Mouse (Mus musculus): ENCODE results near the gene Pappa2. TPM values are rescaled to one million over a fixed set of nuclear protein-coding genes. Genes with fewer than 3 reads are reported as not detected.

Gene Pappa2
- polyA plus RNA-seq, 1 experiment from 2014 or later = 1.5 TPM

DNA sequence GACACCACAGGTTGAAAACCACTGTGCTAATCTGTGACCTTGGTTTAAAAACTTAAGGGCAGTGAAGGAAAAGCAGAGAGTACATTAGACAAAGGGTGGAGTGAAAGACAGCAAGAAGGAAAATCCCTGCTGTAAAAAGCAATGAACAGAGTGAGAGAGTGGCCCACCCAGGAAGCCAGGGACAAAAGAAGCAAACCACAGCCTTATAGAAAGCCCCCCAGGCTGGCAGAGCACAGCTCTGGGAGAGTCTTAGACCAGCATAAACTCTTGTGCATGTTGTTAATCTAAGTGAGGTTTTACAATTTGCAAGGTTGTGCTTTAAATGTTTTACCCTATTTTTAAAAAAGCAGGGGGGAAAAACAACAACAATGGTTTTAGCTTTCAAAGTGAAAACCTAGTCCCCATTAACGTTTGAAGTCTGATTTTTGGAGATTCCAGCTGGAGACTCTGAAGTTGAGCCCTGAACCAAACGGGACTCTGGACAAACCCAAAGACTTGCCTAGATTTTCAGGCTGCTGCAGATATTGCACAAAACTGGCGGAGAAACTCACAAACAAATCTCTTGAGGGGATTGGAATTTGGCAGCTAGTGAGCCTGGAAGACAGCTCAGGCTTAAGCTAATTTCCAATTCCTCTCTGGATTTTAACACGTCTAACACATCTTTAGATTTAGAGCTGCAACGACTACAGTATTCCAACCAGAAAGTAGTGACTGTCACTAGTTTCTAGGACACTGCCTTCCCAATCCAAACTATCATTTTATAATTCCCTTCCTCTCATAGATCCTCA, 241.0 kb downstream of the Pappa2 start:
- no peak overlapping the region for H3K4me2 ChIP-seq (ENCODE audit: low read depth, low read length, severe bottlenecking)
- DNase-seq (ENCODE audit: low spot score) = no peak
- H3K27ac ChIP-seq (ENCODE audit: low read depth, low read length) = no peak overlapping the region
- 44% methylated on average over 5 of the region's 5 CpGs for WGBS
- ATAC-seq (replicated peaks; ENCODE audit: low FRiP score) = peak; percentile 27; the same call in 1 of the 2 replicates
- H3K9ac ChIP-seq (ENCODE audit: low read length) = no peak overlapping the region
- H3K4me1 ChIP-seq (replicated peaks; ENCODE audit: control insufficient read depth, insufficient read depth, low read length) = no peaks in the 10 kb centered on the region; the same call in 1 of the 2 replicates
- H3K36me3 ChIP-seq (ENCODE audit: control insufficient read depth, insufficient read depth, low read length) = no peaks in the 10 kb centered on the region
- no peaks in the 10 kb centered on the region for H3K27me3 ChIP-seq (ENCODE audit: control insufficient read depth, insufficient read depth, low read length)
- no peaks in the 10 kb centered on the region for H3K9me3 ChIP-seq (ENCODE audit: control insufficient read depth, low read length)
- H3K4me3 ChIP-seq (ENCODE audit: low read depth, low read length) = no peak overlapping the region

DNA sequence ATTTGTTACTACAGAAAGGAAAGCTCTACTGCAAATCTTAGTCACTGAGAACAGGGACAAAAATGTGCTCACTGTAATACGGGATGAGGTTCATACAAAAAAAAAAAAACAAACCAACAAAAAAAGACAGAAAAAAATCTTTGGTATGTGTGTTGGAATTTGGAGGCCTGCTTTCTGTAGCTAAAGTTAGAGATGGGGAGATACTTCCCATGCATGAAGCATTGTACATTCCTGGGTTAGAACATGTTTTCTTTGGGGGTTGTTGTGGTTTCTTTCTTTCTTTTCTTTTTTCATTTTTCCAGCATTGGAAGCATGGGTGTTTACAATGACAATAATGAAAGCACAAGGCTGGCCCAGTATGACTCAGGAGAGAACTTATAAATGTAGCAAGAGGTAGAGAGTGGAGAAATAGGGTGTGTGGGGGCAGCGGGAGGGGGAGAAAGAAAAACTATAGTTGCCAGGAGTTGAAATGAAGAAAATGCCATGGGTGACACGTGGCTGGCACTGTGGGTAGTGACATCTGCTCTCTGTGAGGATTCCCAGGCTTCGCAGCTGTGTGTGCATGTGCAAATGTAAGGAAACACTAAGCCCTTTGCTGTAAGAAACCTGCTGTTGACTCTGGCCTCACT, 247.3 kb downstream of the Pappa2 start:
- Histone ChIP-seq H3K4me1 (replicated peaks; ENCODE audit: control insufficient read depth, insufficient read depth, low read length) (no peaks in the 10 kb centered on the region), H3K27me3 (ENCODE audit: control insufficient read depth, insufficient read depth, low read length) (no peaks in the 10 kb centered on the region), H3K4me2 (ENCODE audit: low read depth, low read length, severe bottlenecking) (no peak overlapping the region), H3K9me3 (ENCODE audit: control insufficient read depth, low read length) (no peaks in the 10 kb centered on the region), H3K27ac (ENCODE audit: low read depth, low read length) (no peak overlapping the region), H3K4me3 (ENCODE audit: low read depth, low read length) (no peak overlapping the region), H3K9ac (ENCODE audit: low read length) (no peak overlapping the region), H3K36me3 (ENCODE audit: control insufficient read depth, insufficient read depth, low read length) (no peaks in the 10 kb centered on the region)
- WGBS = 72% methylated on average over 4 of the region's 4 CpGs
- DNase-seq (ENCODE audit: low spot score) (no peak), ATAC-seq (replicated peaks; ENCODE audit: low FRiP score) (no peak)

DNA sequence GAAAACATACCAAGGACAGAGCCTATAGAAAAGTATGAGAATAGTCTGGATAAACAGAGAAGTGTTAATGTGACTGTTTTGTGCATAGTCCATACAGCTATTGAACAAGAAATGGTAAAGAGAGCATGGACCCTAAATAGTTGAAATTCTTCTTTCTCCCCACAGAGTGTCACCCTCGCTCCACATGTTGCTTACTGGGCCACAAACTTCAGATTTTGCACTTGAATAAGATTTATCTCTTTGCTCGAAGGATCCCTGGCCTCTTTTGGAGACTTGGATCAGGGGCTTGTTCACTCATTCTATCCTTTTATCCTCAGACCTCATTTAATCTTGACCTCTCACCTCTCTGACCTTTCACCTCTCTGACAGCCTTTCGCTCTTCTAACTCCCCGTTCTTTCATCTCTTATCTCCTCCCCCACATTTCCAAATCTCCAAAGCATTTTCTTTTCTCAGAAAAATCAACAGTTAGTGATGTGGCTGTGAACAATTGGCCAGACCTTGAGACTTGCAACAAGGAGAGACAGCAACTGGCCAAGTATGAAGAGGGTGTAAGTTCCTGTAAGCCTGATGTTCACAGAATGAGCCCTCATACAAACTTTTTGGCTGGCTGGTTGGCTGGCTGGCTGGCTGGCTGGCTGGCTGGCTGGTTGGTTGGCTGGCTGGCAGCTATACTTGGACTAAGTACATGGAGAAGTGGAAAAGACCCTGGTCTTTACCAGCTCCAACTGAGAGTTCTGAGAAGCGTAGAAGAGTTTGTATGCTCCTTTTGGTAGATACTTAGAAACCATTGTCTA, 266.8 kb downstream of the Pappa2 start:
- no peak overlapping the region for H3K4me2 ChIP-seq (ENCODE audit: low read depth, low read length, severe bottlenecking)
- no peaks in the 10 kb centered on the region for H3K27me3 ChIP-seq (ENCODE audit: control insufficient read depth, insufficient read depth, low read length)
- H3K4me3 ChIP-seq (ENCODE audit: low read depth, low read length) = no peak overlapping the region
- 45% methylated on average over 5 of the region's 5 CpGs for WGBS
- H3K27ac ChIP-seq (ENCODE audit: low read depth, low read length) = no peak overlapping the region
- DNase-seq (ENCODE audit: low spot score) (no peak), ATAC-seq (replicated peaks; ENCODE audit: low FRiP score) (no peak)
- H3K4me1 ChIP-seq (replicated peaks; ENCODE audit: control insufficient read depth, insufficient read depth, low read length) = no peaks in the 10 kb centered on the region
- no peaks in the 10 kb centered on the region for H3K36me3 ChIP-seq (ENCODE audit: control insufficient read depth, insufficient read depth, low read length)
- H3K9me3 ChIP-seq (ENCODE audit: control insufficient read depth, low read length) = no peaks in the 10 kb centered on the region
- H3K9ac ChIP-seq (ENCODE audit: low read length) = no peak overlapping the region

DNA sequence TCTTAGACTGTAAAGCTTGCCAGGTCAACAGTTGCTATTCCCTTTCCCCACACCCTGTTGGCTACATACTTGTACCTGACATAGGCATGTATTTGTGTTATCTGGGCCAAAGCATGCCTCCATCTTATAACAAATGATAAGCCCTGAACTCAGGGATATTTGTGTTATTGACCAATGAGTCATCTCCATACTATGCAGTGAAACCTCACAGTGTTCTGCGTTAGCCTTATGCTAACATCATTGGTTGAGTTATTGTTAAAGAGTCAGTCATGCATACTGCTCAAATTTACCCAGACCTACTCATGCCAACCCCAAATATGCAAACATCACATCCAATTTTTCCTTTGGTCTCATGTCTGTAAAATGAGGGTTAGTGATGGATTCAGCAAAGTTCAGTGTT, 279.0 kb downstream of the Pappa2 start:
- H3K9me3 ChIP-seq (ENCODE audit: control insufficient read depth, low read length) = no peaks in the 10 kb centered on the region
- H3K4me3 ChIP-seq (ENCODE audit: low read depth, low read length) = no peak overlapping the region
- H3K27me3 ChIP-seq (ENCODE audit: control insufficient read depth, insufficient read depth, low read length) = no peaks in the 10 kb centered on the region
- ATAC-seq (replicated peaks; ENCODE audit: low FRiP score) (no peak), DNase-seq (ENCODE audit: low spot score) (no peak)
- no peak overlapping the region for H3K27ac ChIP-seq (ENCODE audit: low read depth, low read length)
- no peaks in the 10 kb centered on the region for H3K4me1 ChIP-seq (replicated peaks; ENCODE audit: control insufficient read depth, insufficient read depth, low read length)
- H3K4me2 ChIP-seq (ENCODE audit: low read depth, low read length, severe bottlenecking) = no peak overlapping the region
- no peak overlapping the region for H3K9ac ChIP-seq (ENCODE audit: low read length)
- 91% methylated on average over 1 of the region's 1 CpGs for WGBS
- H3K36me3 ChIP-seq (ENCODE audit: control insufficient read depth, insufficient read depth, low read length) = no peaks in the 10 kb centered on the region

DNA sequence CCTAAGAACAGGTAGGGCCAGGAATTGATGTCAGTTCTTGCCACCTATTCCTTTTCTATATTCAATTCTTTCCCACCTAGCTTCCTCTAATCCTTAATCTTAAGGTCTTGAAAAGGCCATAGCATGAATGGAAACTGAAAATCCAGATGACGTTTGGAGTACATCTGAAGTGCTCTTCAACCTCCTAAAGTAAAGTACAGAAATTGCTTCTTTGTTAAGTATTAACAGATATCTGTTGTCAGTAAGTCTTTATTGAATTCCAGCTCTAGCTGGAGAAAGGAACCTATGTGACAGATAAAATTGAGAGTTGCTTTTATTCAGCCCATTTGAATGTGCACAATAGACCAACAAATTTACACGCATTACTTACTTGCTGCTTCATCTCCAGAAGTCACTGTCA, 280.1 kb downstream of the Pappa2 start:
- ATAC-seq (replicated peaks; ENCODE audit: low FRiP score) (no peak), DNase-seq (ENCODE audit: low spot score) (no peak)
- H3K27ac ChIP-seq (ENCODE audit: low read depth, low read length) = no peak overlapping the region

DNA sequence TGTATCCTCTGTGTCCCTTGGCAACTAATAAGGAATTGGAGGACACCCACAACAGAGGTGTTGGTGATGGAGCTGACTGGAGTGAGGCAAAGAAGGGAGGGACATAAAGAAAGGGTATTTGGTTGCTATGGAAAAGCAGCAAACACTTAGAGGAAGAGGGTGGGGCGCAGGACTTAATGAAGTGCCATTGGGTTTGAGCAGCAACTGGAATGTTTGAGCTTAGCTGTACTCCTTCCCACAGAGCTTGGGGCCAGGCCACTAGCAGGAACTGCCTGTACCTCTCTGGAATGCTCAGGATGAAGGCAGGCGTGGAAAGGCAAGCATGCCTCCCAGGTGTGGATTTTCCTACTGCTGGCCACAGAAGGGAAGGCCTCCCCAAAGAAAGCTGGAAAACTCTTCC, 281.0 kb downstream of the Pappa2 start:
- H3K4me2 ChIP-seq (ENCODE audit: low read depth, low read length, severe bottlenecking) = no peak overlapping the region
- no peak for ATAC-seq (replicated peaks; ENCODE audit: low FRiP score)
- no peak overlapping the region for H3K27ac ChIP-seq (ENCODE audit: low read depth, low read length)
- H3K4me3 ChIP-seq (ENCODE audit: low read depth, low read length) = no peak overlapping the region
- no peaks in the 10 kb centered on the region for H3K9me3 ChIP-seq (ENCODE audit: control insufficient read depth, low read length)
- no peaks in the 10 kb centered on the region for H3K36me3 ChIP-seq (ENCODE audit: control insufficient read depth, insufficient read depth, low read length)
- H3K9ac ChIP-seq (ENCODE audit: low read length) = no peak overlapping the region
- DNase-seq (ENCODE audit: low spot score) = no peak
- no peaks in the 10 kb centered on the region for H3K27me3 ChIP-seq (ENCODE audit: control insufficient read depth, insufficient read depth, low read length)
- WGBS = 84% methylated on average over 2 of the region's 2 CpGs
- H3K4me1 ChIP-seq (replicated peaks; ENCODE audit: control insufficient read depth, insufficient read depth, low read length) = no peaks in the 10 kb centered on the region

More for the DNA sequence above, 280.1 kb downstream of the Pappa2 start:
- H3K4me1 ChIP-seq (replicated peaks; ENCODE audit: control insufficient read depth, insufficient read depth, low read length) = no peaks in the 10 kb centered on the region
- 81% methylated on average over 2 of the region's 2 CpGs for WGBS
- H3K9ac ChIP-seq (ENCODE audit: low read length) = no peak overlapping the region
- H3K36me3 ChIP-seq (ENCODE audit: control insufficient read depth, insufficient read depth, low read length) = no peaks in the 10 kb centered on the region
- H3K4me3 ChIP-seq (ENCODE audit: low read depth, low read length) = no peak overlapping the region
- no peaks in the 10 kb centered on the region for H3K27me3 ChIP-seq (ENCODE audit: control insufficient read depth, insufficient read depth, low read length)
- H3K9me3 ChIP-seq (ENCODE audit: control insufficient read depth, low read length) = no peaks in the 10 kb centered on the region
- H3K4me2 ChIP-seq (ENCODE audit: low read depth, low read length, severe bottlenecking) = no peak overlapping the region

DNA sequence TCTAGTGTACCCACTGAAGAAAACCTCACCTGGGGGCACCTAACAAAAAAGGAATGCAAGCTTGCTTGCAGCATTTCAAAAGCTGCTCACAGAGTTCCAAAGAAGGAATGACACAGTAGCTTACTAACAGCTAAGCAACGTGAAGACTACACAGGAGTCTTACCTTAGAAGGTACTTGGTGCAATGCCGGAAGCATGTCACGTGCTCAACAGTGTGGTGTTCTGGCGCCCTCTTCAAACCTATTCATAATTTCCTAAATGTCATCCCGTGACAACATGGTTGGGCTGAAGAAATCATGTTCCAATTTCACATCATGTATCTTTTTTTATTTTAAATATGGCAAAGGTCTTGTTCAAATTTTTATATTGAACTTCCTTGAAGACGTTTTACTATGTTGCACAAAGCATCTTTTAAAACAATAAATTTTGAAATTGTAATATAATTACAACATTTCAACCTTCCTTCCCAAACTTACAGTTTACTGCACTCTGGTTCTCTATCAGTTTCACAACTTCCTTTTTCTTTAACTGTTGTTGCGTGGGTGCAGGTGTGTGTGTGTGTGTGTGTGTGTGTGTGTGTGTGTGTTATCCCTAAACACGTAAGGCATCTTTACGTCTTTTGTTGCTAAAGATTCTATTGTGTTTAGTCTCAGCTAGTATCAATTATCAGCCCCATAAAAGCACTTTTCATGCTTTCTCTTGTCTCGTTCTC, 282.3 kb downstream of the Pappa2 start:
- H3K4me2 ChIP-seq (ENCODE audit: low read depth, low read length, severe bottlenecking) = no peak overlapping the region
- no peaks in the 10 kb centered on the region for H3K27me3 ChIP-seq (ENCODE audit: control insufficient read depth, insufficient read depth, low read length)
- DNase-seq (ENCODE audit: low spot score) = no peak
- ATAC-seq (replicated peaks; ENCODE audit: low FRiP score) = no peak
- no peak overlapping the region for H3K9ac ChIP-seq (ENCODE audit: low read length)
- no peaks in the 10 kb centered on the region for H3K4me1 ChIP-seq (replicated peaks; ENCODE audit: control insufficient read depth, insufficient read depth, low read length)
- no peaks in the 10 kb centered on the region for H3K36me3 ChIP-seq (ENCODE audit: control insufficient read depth, insufficient read depth, low read length)
- H3K4me3 ChIP-seq (ENCODE audit: low read depth, low read length) = no peak overlapping the region
- H3K27ac ChIP-seq (ENCODE audit: low read depth, low read length) = no peak overlapping the region
- no peaks in the 10 kb centered on the region for H3K9me3 ChIP-seq (ENCODE audit: control insufficient read depth, low read length)
- WGBS = 90% methylated on average over 10 of the region's 10 CpGs

DNA sequence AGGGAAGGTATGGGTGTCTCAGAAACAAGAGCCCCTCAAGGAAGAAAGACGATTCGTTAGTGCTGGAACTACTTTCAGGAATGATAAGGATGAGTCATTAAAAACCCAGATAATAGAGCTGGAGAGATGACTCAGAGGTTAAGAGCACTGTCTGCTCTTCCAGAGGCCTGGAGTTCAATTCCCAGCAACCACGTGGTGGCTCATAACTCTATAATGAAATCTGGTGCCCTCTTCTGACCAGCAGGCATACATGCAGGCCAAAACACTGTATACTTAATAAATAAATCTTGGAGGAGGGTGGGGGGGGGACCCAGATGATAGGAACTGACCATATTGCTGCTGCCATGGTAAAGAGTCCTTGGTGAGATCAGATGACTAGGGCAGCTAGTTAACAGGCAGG, 282.9 kb downstream of the Pappa2 start:
- no peak overlapping the region for H3K4me3 ChIP-seq (ENCODE audit: low read depth, low read length)
- H3K36me3 ChIP-seq (ENCODE audit: control insufficient read depth, insufficient read depth, low read length) = no peaks in the 10 kb centered on the region
- no peak overlapping the region for H3K27ac ChIP-seq (ENCODE audit: low read depth, low read length)
- H3K4me1 ChIP-seq (replicated peaks; ENCODE audit: control insufficient read depth, insufficient read depth, low read length) = no peaks in the 10 kb centered on the region
- no peak overlapping the region for H3K9ac ChIP-seq (ENCODE audit: low read length)
- no peak overlapping the region for H3K4me2 ChIP-seq (ENCODE audit: low read depth, low read length, severe bottlenecking)
- 68% methylated on average over 3 of the region's 3 CpGs for WGBS
- ATAC-seq (replicated peaks; ENCODE audit: low FRiP score) (no peak), DNase-seq (ENCODE audit: low spot score) (no peak)
- no peaks in the 10 kb centered on the region for H3K9me3 ChIP-seq (ENCODE audit: control insufficient read depth, low read length)
- no peaks in the 10 kb centered on the region for H3K27me3 ChIP-seq (ENCODE audit: control insufficient read depth, insufficient read depth, low read length)
